Mouse (Mus musculus) liver, embryonic 14.5 days (tissue): Measurements from ENCODE around the gene Use1. TPM values are rescaled to one million over a fixed set of nuclear protein-coding genes. Genes with fewer than 3 reads are reported as not detected.
A peak's percentile ranks its signal among the peaks of the same experiment; 100 is the strongest.

ENCODE experiments used
- ATAC-seq: fragments of 200-750 bp; cut with Nextera tagmentation; 2 replicates; pipeline ENCODE4 v1.8.0; 2017; ENCODE audit warnings: moderate number of reproducible peaks, mild to moderate bottlenecking, moderate library complexity; ENCODE audit not compliant: insufficient read depth
- DNase-seq, 3 experiments: peaks; one replicate each; pipeline ENCODE4 v3.0.0-alpha.2; 2012 to 2013; ENCODE audit warnings: low read depth in 3 of 3, low spot score in 3 of 3
- H3K27ac ChIP-seq: fragments of 300-500 bp; sonication (generic); 2 replicates; pipeline ENCODE4 v1.5.1; 2014; ENCODE audit warnings: moderate library complexity, mild to moderate bottlenecking, control low read depth, inconsistent platforms
- H3K27me3 ChIP-seq: fragments of 300-500 bp; sonication (generic); 2 replicates; pipeline ENCODE4 v1.6.1; 2014; ENCODE audit warnings: mild to moderate bottlenecking, low read length, moderate library complexity; ENCODE audit not compliant: control insufficient read depth, insufficient read depth
- H3K36me3 ChIP-seq: fragments of 300-500 bp; sonication (generic); replicated peaks from 2 replicates; pipeline ENCODE4 v1.6.1; 2014; ENCODE audit warnings: low read depth; ENCODE audit not compliant: control insufficient read depth, insufficient read depth
- H3K4me1 ChIP-seq, 2 experiments: fragments of 200-500 bp in 1 of 2; fragments of 300-500 bp in 1 of 2; sonication (generic) in 1 of 2; replicated peaks; 2 replicates each; pipeline ENCODE4 v1.6.1; 2012 to 2014; ENCODE audit warnings: antibody characterized with exemption in 1 of 2, inconsistent platforms in 1 of 2, low read length in 1 of 2; ENCODE audit not compliant: control insufficient read depth in 2 of 2, insufficient read depth in 2 of 2
- H3K4me2 ChIP-seq: fragments of 300-500 bp; sonication (generic); 2 replicates; pipeline ENCODE4 v1.6.1; 2014; ENCODE audit warnings: low read depth, mild to moderate bottlenecking, control low read depth, moderate library complexity
- H3K4me3 ChIP-seq, 2 experiments: fragments of 200-500 bp in 1 of 2; fragments of 300-500 bp in 1 of 2; sonication (generic) in 1 of 2; 2 replicates each; pipeline ENCODE4 v1.5.1; 2012 to 2014; ENCODE audit warnings: low read depth in 2 of 2, low read length in 2 of 2, mild to moderate bottlenecking in 2 of 2, control low read depth in 1 of 2, inconsistent platforms in 1 of 2, moderate library complexity in 1 of 2; ENCODE audit not compliant: insufficient read depth in 1 of 2
- H3K9ac ChIP-seq: fragments of 300-500 bp; sonication (generic); replicated peaks from 2 replicates; pipeline ENCODE4 v1.6.1; 2014; ENCODE audit warnings: mild to moderate bottlenecking, control low read depth, moderate library complexity
- H3K9me3 ChIP-seq: fragments of 300-500 bp; sonication (generic); 2 replicates; pipeline ENCODE4 v1.6.1; 2016; ENCODE audit warnings: low read length, mixed read lengths; ENCODE audit not compliant: control insufficient read depth
- CTCF ChIP-seq: IDR thresholded peaks from 2 replicates; pipeline ENCODE4 v1.5.1; 2016; ENCODE audit warnings: antibody characterized with exemption, low read depth, control low read depth
- EP300 ChIP-seq: IDR thresholded peaks from 2 replicates; pipeline ENCODE4 v1.6.1; 2016; ENCODE audit warnings: antibody characterized with exemption, low read depth
- WGBS: fragments of 180-500 bp; shearing (Covaris S2); extraction: QIAGEN DNeasy Blood & Tissue Kit; methylation state at CpG from one replicate; pipeline ENCODE4 v1.1.7; 2014; ENCODE audit not compliant: insufficient replicate concordance; 5-methylcytosine and 5-hydroxymethylcytosine counted together
- polyA plus RNA-seq, 2 experiments: library from polyadenylated mRNA; depleted of rRNA in 1 of 2; stranded (reverse) in 1 of 2; unstranded in 1 of 2; fragments of >200 nt; fragmentation: Nextera tagmentation in 1 of 2; extraction: Ambion mirVana in 1 of 2; gene quantifications; 2 replicates each; pipeline versions ENCODE4 v1.2.1 to v1.2.3; 2012 to 2014

Use1 gene
- polyA plus RNA-seq, 2 experiments, result 48.2 to 57.2 TPM

DNA sequence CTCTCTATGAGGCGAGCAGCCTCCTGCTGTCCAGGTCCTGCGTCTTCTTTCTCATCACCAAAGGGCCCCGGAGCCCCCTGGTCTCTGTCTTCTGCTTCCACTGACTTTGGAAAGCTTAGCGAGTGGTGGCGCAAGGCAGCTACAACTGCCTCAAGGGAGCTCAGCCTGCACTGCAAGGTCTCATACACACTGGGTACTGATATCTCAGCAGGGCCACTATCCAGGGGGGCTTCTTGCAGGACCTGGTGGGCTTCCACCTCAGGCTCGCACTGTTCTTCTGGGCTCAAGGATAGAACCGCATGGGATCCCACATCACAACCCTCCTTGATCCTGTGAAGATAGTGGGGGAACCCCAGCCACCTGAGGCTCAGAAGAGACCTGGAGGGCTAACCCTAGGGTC lies 27.8 kb downstream of the Use1 start:
- TF ChIP-seq CTCF, result no peak
- no peak for TF ChIP-seq EP300
- no peak overlapping the region for H3K4me3 ChIP-seq
- ATAC-seq (no peak), DNase-seq (no peak)
- peaks cover 6 to 11% of the 10 kb centered on the region in 2 experiments for H3K4me1 ChIP-seq
- H3K36me3 ChIP-seq, result peaks cover 2% of the 10 kb centered on the region; the same call in 1 of the 2 replicates
- WGBS, result 67% methylated on average over 7 of the region's 7 CpGs
- H3K27me3 ChIP-seq, result no peaks in the 10 kb centered on the region
- no peaks in the 10 kb centered on the region for H3K9me3 ChIP-seq
- peak overlapping the region; percentile 8; the same call in 1 of the 2 replicates for H3K4me2 ChIP-seq
- H3K9ac ChIP-seq, result no peak overlapping the region
- no peak overlapping the region for H3K27ac ChIP-seq

DNA sequence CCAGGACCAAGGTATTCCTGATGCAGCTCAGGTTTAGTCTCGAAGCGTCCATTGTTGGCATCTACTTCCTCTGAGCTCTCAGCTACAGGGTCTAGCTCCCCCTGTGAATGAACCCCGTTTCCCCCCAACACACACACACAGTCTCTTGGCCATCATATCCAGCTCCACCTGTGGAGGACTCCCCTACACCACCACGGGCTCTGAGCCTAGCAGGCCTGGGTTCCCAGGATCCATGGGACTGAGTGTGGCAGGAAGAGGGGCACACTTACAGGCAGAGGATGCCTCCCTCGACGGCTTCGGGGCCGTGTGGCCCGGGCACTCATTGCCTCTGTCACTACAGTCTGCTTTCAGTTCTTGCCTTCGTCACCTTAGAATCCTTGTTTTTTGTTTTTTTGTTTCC lies 28.4 kb downstream of the Use1 start:
- Histone ChIP-seq H3K27me3 (no peaks in the 10 kb centered on the region), H3K4me2 (no peak overlapping the region; the same call in 1 of the 2 replicates), H3K9me3 (no peaks in the 10 kb centered on the region), H3K9ac (no peak overlapping the region), H3K27ac (no peak overlapping the region), H3K36me3 (peaks cover 2% of the 10 kb centered on the region; the same call in 1 of the 2 replicates), H3K4me1 (peaks cover 6 to 11% of the 10 kb centered on the region in 2 experiments), H3K4me3 (no peak overlapping the region)
- WGBS, result 70% methylated on average over 10 of the region's 10 CpGs
- ATAC-seq (no peak), DNase-seq (no peak)
- TF ChIP-seq CTCF (no peak), EP300 (no peak)

DNA sequence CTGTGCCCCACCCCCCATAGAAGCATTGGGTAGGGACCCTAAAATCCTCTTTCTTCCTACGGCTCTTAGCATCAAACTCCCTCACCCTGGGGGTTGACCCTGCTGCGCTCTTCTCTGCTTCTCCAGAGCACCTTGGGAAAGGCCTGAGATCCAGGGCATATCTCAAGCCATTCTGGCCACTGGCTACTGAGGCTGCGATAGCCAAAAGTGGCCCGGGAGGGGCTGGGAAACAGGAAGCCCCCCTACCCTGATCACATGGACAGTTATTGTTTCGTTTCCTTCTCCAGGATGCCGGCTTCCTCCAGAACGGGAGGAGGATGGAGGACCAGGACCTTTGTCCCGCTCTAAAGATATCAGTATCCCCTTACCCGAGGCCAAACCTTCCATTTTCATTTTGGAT lies 29.0 kb downstream of the Use1 start, which contains the start of gene Ushbp1:
Gene Ushbp1, minus strand, starts transcription at position 174 of the 400 bp plus-strand sequence.
- WGBS, result 50% methylated on average over 9 of the region's 9 CpGs
- Histone ChIP-seq H3K4me3 (peak within 1 kb of the TSS; percentile 26 to 68), H3K4me1 (peaks cover 6 to 11% of the 10 kb centered on the region in 2 experiments), H3K9me3 (no peaks in the 10 kb centered on the region), H3K36me3 (peaks cover 2% of the 10 kb centered on the region; the same call in 1 of the 2 replicates), H3K27ac (peak within 1 kb of the TSS; percentile 11; the same call in 1 of the 2 replicates), H3K4me2 (peak within 1 kb of the TSS; percentile 87), H3K27me3 (no peaks in the 10 kb centered on the region), H3K9ac (no peak within 1 kb of the TSS)
- DNase-seq (no peak), ATAC-seq (no peak)
- TF ChIP-seq CTCF (no peak), EP300 (no peak)

DNA sequence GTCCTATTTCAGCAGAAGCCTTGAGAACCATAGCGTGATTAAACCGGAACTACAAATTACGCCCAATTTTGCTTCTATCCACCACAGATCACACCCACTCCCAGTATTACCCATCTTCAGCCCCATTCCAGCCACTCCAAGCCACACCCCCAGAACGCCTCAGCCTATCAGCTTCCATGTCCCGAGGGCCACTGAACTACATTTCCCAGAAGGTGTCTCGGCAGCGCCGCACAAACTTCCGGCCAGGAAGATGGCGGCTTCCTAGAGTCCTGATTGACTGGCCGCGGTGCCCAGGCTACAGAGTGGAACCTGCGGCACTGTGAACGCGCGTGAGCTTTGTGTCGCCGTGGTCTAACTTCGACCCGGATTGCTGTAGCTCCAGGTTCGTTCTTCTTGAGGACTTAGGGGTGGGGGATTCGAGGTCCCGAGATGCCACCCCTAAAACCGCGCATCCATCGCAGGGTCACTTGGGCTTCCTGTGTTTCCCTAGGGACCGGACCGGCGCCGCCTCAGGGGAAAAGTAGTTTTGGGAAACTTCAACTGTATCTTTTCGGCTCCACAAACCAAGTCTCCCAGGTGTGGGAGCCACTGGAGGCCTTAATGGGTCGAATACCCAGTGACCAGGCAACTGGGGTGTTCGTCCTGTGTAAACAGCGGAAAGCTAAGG lies 30.1 kb downstream of the Use1 start, which contains the start of gene Babam1:
Gene Babam1, plus strand, starts transcription at position 223 of the 667 bp plus-strand sequence.
- DNase-seq, result peak; percentile 89 to 93 (median 91)
- Histone ChIP-seq H3K9ac (peak within 1 kb of the TSS; percentile 56), H3K4me3 (peak within 1 kb of the TSS; percentile 68 to 86), H3K27me3 (no peaks in the 10 kb centered on the region), H3K36me3 (peaks cover 2% of the 10 kb centered on the region; the same call in 1 of the 2 replicates), H3K27ac (peak within 1 kb of the TSS; percentile 11; the same call in 1 of the 2 replicates), H3K4me2 (peak within 1 kb of the TSS; percentile 87), H3K9me3 (no peaks in the 10 kb centered on the region), H3K4me1 (peaks cover 6 to 11% of the 10 kb centered on the region in 2 experiments)
- under 1% methylated on average over 34 of the region's 34 CpGs for WGBS
- peak; percentile 96 for ATAC-seq
- no peak for TF ChIP-seq CTCF
- no peak for TF ChIP-seq EP300

DNA sequence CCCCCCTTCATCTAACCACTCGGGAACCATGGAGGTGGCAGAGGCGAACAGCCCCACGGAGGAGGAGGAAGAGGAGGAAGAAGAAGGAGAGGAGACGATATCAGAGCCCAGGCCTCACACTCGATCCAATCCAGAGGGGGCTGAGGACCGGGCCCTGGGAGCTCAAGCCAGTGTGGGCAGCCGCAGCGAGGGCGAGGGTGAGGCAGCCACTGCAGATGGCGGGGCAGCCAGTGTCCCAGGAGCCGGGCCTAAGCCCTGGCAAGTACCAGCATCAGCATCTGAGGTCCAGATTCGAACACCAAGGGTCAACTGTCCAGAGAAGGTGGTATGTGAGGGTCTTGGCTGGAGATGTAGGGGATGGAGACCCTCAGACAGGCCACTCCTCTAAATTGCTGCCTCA lies 31.1 kb downstream of the Use1 start:
- Histone ChIP-seq H3K4me3 (peak overlapping the region; percentile 68 to 86), H3K4me1 (peaks cover 6 to 11% of the 10 kb centered on the region in 2 experiments), H3K36me3 (peaks cover 2% of the 10 kb centered on the region; the same call in 1 of the 2 replicates), H3K27ac (no peak overlapping the region), H3K9me3 (no peaks in the 10 kb centered on the region), H3K27me3 (no peaks in the 10 kb centered on the region), H3K9ac (peak overlapping the region; percentile 56), H3K4me2 (peak overlapping the region; percentile 87)
- DNase-seq (no peak), ATAC-seq (no peak)
- 69% methylated on average over 12 of the region's 12 CpGs for whole genome bisulfite sequencing
- TF ChIP-seq CTCF (no peak), EP300 (no peak)
